Mouse (Mus musculus) C2C12 (cell line): ENCODE measurements around the gene Apba3. TPM values are rescaled to one million over a fixed set of nuclear protein-coding genes. Genes with fewer than 3 reads are reported as not detected.
A peak's percentile ranks its signal among the peaks of the same experiment; 100 is the strongest.

Experiments
- H3K27me3 ChIP-seq: one replicate; pipeline ENCODE4 v1.6.1; 2011; ENCODE audit not compliant: control insufficient read depth, insufficient read depth, insufficient read length
- H3K36me3 ChIP-seq: one replicate; pipeline ENCODE4 v1.6.1; 2011; ENCODE audit not compliant: control insufficient read depth, insufficient read depth
- H3K4me3 ChIP-seq: one replicate; pipeline ENCODE4 v1.5.1; 2011; ENCODE audit warnings: mild to moderate bottlenecking, control low read depth; ENCODE audit not compliant: poor library complexity, insufficient read depth, severe bottlenecking
- H3K79me2 ChIP-seq: one replicate; pipeline ENCODE4 v1.6.1; 2011; ENCODE audit not compliant: control insufficient read depth, insufficient read depth
- H3K79me3 ChIP-seq: one replicate; pipeline ENCODE4 v1.6.1; 2011; ENCODE audit warnings: low read depth, control low read depth
- H3ac ChIP-seq: one replicate; pipeline ENCODE3; 2011; ENCODE audit warnings: low read depth; ENCODE audit not compliant: control insufficient read depth, insufficient read length
- CEBPB ChIP-seq: IDR thresholded peaks from one replicate; pipeline ENCODE4 v1.6.1; 2011; ENCODE audit warnings: low read depth, mild to moderate bottlenecking, control low read depth, moderate library complexity
- CTCF ChIP-seq: IDR thresholded peaks from one replicate; pipeline ENCODE4 v1.5.1; 2011; ENCODE audit not compliant: control insufficient read depth, insufficient read depth, insufficient read length
- FOSL1 ChIP-seq: IDR thresholded peaks from one replicate; pipeline ENCODE4 v1.8.0; 2011; ENCODE audit warnings: mild to moderate bottlenecking, low read length; ENCODE audit not compliant: poor library complexity, insufficient read depth, severe bottlenecking
- MAX ChIP-seq: IDR thresholded peaks from one replicate; pipeline ENCODE4 v1.6.1; 2011; ENCODE audit warnings: mild to moderate bottlenecking, control low read depth
- MYOD1 ChIP-seq: IDR thresholded peaks from one replicate; pipeline ENCODE4 v1.6.1; 2011; ENCODE audit warnings: low read depth; ENCODE audit not compliant: control insufficient read depth, insufficient read length
- MYOG ChIP-seq: IDR thresholded peaks from one replicate; pipeline ENCODE4 v1.6.1; 2011; ENCODE audit not compliant: control insufficient read depth, insufficient read length; ENCODE audit errors: extremely low read depth
- USF1 ChIP-seq: IDR thresholded peaks from one replicate; pipeline ENCODE4 v1.6.1; 2011; ENCODE audit warnings: low read depth, mild to moderate bottlenecking, control low read depth, moderate library complexity
- polyA plus RNA-seq: library from polyadenylated mRNA; unstranded; fragments of >200 nt; fragmentation: generic; extraction: Trizol; gene quantifications from one replicate; pipeline ENCODE4 v1.2.1, GENCODE M21; 2012; ENCODE audit warnings: missing spikeins

Apba3 gene
- polyA plus RNA-seq, 1 experiment = 103 TPM

DNA sequence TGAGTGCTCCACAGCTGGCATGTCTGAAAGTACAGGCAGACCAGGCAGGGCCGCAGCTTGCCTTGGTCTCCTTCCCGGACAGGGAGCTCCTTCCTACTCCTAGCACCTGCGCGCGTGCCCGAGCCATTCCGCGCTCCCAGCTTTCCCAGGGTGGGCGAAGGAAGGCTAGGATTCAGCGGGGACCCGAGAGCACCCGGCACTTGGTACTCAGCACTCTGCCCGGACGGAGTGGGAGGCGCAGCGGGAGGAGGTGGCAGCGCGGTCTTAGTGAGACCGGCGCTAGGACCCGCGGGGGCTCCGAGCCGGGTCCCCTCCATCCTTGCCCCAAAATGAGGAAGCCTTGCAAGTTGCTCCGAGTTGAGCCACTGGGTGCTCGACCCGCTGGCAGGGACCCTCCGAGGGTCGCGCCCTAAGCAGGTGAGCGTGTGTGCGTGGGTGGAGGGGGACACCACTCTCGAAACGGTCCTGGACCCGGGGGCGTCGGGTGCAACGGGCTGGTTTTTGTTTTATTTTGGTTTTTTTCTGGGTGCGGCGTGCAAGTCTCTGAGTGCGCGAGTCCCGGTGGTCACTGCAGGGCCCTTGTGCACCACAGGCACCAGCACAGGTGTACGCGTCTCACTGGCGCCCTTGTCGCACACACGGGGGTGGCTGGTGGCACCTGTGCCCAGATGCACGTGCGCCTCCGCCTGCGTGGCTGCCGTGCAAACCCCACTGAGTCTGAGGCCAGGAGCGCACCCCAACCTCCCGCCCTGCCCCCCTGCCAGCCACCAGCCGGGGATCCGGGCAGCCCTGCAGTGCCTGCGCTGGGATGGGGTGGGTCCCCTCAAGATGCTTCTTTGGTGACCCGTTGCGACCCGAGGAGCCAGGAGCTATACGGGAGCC, 9.4 kb upstream of the Apba3 start:
- no peak for TF ChIP-seq CTCF
- no peak for TF ChIP-seq MAX
- no peak for TF ChIP-seq CEBPB
- TF ChIP-seq MYOG = no peak
- TF ChIP-seq USF1 = no peak
- TF ChIP-seq MYOD1 = no peak
- TF ChIP-seq FOSL1 = no peak
- Histone ChIP-seq H3K27me3 (no peaks in the 10 kb centered on the region), H3K36me3 (no peaks in the 10 kb centered on the region), H3K79me2 (no peaks in the 10 kb centered on the region), H3K79me3 (no peaks in the 10 kb centered on the region), H3ac (no peak overlapping the region), H3K4me3 (no peak overlapping the region)

- H3K4me3 ChIP-seq = no peak overlapping the region
- H3K79me3 ChIP-seq = no peaks in the 10 kb centered on the region
- H3K79me2 ChIP-seq = peaks cover 1% of the 10 kb centered on the region
- H3K36me3 ChIP-seq = peaks cover 15% of the 10 kb centered on the region
- H3ac ChIP-seq = no peak overlapping the region
- H3K27me3 ChIP-seq = no peaks in the 10 kb centered on the region
- no peak for TF ChIP-seq CTCF
- no peak for TF ChIP-seq MYOG
Measured at GRCm38 (mm10) chr10:81259225-81259884, 7.4 kb upstream of the Apba3 start.

DNA sequence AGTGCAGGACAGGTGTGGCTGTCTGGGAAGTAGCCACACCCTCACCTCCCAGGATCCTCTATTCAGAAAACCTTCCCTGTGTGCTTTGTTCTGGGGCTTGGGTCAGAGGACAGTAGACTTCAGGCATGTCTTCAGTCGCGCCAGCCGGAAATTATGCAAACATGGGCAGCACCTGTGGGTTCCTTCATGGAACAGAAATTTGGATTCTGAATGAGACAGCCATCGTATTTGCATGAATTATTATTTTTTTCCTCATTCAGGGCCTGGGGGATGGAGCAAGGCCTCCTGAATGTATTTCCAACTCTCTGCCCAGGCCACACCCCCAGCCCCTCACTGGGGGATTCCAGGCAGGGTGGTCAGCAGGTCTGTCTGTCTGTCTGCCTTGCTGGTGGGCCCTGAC, 5.7 kb upstream of the Apba3 start:
- peaks cover 18% of the 10 kb centered on the region for H3K79me2 ChIP-seq
- H3ac ChIP-seq = no peak overlapping the region
- peaks cover 23% of the 10 kb centered on the region for H3K36me3 ChIP-seq
- no peaks in the 10 kb centered on the region for H3K27me3 ChIP-seq
- peaks cover 6% of the 10 kb centered on the region for H3K79me3 ChIP-seq
- H3K4me3 ChIP-seq = no peak overlapping the region
- TF ChIP-seq MAX = no peak
- TF ChIP-seq MYOD1 = no peak
- no peak for TF ChIP-seq FOSL1
- TF ChIP-seq CEBPB = no peak
- no peak for TF ChIP-seq MYOG
- no peak for TF ChIP-seq CTCF
- TF ChIP-seq USF1 = no peak

DNA sequence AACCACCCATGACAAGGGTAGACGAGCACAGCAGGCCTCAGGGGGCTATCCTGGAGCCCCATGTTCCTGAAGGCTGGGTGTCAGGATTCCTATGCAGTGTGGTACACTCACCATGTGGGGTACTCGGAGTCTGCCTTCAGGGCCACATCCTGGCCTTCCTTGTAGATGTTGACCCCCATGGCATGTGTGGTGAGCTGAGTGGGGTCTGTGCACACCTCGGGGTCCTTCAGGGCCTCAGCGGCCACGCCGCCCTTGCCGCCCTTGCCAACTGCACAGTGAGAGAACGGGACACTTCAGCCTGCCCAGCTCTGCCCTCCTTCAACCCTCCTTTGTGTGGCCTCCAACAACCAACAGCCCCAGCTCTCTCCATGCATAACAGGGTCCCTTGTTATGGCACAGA, 1.2 kb upstream of the Apba3 start:
- H3K79me3 ChIP-seq = peaks cover 13% of the 10 kb centered on the region
- TF ChIP-seq MYOG (no peak), MAX (no peak), MYOD1 (no peak), CTCF (no peak), USF1 (no peak), FOSL1 (no peak), CEBPB (no peak)
- H3K27me3 ChIP-seq = no peaks in the 10 kb centered on the region
- peaks cover 41% of the 10 kb centered on the region for H3K79me2 ChIP-seq
- peak overlapping the region; percentile 3 for H3ac ChIP-seq
- peak overlapping the region; percentile 48 for H3K4me3 ChIP-seq
- peaks cover 28% of the 10 kb centered on the region for H3K36me3 ChIP-seq

DNA sequence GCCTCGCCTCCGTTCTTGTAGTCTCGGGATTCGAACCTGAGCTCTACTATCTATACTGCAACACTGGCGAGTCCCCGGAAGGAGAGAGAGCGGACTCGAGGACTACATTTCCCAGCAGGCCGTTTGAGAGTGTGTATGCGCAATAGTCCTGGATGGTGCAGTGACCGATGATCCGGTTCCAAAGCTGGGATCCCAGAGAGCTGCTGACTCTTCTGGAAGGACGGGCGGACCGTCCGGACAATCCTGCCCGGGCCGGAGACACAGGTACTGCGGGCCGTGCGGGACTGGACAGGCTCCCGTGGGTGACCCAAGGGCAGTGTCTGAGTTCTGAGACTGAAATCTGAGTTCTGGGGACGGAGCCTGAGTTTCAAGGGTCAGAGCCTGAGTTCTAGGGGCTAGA, 1.3 kb downstream of the Apba3 start:
- H3K79me3 ChIP-seq = peaks cover 13% of the 10 kb centered on the region
- peak overlapping the region; percentile 99 for H3ac ChIP-seq
- no peak for TF ChIP-seq MYOG
- peak; percentile 84 for TF ChIP-seq CEBPB
- peak overlapping the region; percentile 75 for H3K4me3 ChIP-seq
- no peaks in the 10 kb centered on the region for H3K27me3 ChIP-seq
- peaks cover 41% of the 10 kb centered on the region for H3K79me2 ChIP-seq
- H3K36me3 ChIP-seq = peaks cover 31% of the 10 kb centered on the region

- Histone ChIP-seq H3ac (peak overlapping the region; percentile 99), H3K79me2 (peaks cover 41% of the 10 kb centered on the region), H3K4me3 (peak overlapping the region; percentile 75), H3K27me3 (no peaks in the 10 kb centered on the region), H3K79me3 (peaks cover 13% of the 10 kb centered on the region), H3K36me3 (peaks cover 24% of the 10 kb centered on the region)
- TF ChIP-seq MYOD1 = no peak
- no peak for TF ChIP-seq MAX
- TF ChIP-seq CTCF = no peak
- TF ChIP-seq FOSL1 = no peak
- no peak for TF ChIP-seq CEBPB
- no peak for TF ChIP-seq USF1
- TF ChIP-seq MYOG = no peak
Measured at GRCm38 (mm10) chr10:81268643-81269412, 2.1 kb downstream of the Apba3 start.
